Mouse (Mus musculus): ENCODE results near the gene Map4k4. TPM values are rescaled to one million over a fixed set of nuclear protein-coding genes. Genes with fewer than 3 reads are reported as not detected.

Gene Map4k4
- total RNA-seq, 2 experiments from 2014 or later: 93.6 to 114 TPM

DNA sequence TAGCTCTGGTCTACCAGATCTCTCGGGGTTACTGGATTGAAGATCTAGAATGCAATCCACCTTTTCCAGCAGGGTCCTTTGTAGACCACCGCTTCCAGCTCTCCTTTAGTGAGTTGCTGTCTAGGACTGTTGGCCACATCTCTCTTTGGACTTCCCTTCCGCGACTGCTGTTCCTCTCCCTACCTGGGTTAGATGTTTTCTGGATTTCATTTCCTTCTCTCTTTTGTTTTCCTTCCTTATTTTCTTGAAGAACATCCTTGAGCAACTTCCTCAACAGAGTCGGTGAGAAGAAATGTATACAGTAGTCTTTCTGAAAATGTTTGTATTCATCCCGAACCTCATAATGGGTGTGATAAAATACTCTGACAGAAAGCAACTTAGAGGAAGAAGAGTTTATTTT lies 137.1 kb downstream of the Map4k4 start:
- no peak for DNase-seq

DNA sequence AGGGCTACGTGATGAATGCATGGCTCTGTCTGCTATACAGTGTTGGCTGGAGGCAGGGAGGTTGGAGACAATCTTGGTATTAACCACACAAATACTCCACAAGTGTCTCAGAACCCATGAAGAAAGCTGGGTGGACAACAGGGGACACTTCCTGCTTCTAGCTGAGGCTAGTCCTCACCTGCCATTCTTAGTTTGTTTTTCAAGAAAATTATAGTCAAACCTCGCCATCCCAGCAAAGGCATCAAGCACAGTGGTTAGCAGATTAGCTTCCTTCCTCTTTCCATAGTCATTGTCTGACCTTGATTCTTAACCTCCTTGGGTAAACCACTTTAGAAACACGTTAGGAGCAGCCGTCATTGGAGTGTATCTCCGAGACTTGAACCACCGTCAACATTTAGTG lies 145.0 kb downstream of the Map4k4 start:
- DNase-seq: no peak

DNA sequence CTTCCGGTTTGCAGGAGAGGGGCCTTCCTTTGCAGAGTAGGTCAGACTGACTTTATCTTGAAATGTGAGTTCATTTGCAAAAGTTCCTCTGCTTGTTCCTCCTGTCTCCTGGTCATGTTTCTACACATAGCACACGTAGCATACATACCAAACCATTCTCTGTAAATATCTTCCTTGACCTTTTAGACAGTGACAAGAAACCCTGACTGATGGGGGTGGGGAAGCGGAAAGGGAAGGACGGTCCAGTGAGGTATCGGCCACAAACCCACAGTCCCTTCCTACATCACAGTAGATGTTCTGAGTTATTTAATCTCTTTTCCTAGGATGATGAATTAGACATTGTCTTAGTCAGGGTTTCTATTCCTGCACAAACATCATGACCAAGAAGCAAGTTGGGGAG lies 145.9 kb downstream of the Map4k4 start:
- no peak for DNase-seq

DNA sequence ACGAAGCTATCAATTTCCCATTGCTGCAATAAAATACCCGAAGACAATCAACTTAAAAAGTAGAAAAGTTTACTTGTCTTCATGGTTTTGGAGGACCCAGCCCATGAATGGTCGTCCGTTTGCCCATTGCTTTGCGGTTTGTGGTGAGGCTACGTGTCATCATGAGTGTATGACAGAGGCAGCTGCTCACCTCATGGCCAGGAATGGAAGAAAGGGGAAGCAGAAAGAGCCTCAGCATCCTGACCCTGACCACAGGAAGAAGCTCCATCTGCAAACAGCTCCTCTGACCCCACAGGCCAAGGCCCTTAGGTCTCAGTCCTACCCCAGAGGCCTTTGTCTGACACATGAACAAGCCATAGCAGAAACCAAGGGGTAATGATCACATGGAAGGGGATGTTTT lies 150.4 kb downstream of the Map4k4 start:
- no peak for DNase-seq

DNA sequence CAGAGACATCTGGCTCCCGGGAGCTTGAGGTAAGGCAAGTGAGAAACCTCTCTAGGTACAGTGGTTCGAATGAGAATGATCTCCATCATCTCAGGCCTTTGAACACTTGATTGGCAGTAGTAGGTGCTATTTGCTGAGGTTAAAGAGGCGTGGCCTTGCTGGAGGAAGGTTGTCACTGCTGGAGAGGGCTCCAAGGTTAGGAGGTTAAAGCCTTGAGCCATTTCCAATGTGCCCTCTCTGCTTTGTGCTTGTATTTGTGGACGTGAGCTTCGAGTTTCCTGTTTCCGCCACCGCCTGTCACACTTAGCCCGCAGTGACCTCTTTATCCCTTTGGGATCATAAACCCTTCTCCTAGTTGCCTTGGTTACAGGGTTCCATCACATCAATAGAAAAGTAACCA lies 151.4 kb downstream of the Map4k4 start:
- DNase-seq: no peak

DNA sequence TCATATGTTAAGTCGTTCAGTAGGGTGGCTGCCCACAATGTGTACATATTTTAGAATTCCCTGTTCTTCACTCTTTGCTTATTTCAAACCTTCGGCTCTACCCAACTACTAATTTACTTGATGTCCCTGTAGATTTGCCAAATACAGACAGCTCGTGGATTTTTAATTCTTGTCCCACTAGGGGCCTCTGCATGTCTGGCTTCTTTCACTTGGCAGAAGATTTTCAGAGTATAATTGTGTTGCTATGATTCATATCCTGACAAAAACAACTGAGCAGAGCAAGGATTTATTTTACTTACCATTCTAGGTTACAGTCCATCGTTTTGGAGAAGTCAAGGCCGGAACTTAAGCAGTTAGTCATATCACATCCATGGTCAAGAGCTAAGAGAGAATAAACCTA lies 152.4 kb downstream of the Map4k4 start:
- no peak for DNase-seq

DNA sequence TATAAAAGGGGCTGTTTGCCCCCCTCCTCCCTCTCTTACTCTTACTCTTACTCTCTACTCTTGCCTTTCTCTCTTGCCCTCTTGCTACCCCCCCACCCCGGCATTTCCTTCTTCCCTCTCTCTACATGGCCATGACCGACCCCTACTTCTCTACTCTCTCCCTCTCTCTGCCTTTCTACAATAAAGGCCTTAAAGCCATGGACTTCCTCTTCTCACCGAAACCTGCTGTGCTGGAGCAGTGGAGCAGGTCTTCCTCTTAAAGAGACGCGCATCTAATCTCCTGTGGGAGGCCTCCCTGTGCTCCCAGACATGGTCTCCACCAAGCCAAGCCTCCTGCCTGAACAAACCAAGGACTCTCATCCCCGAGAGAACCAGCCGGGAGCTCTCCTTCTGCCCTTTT lies 154.3 kb downstream of the Map4k4 start:
- DNase-seq: no peak

DNA sequence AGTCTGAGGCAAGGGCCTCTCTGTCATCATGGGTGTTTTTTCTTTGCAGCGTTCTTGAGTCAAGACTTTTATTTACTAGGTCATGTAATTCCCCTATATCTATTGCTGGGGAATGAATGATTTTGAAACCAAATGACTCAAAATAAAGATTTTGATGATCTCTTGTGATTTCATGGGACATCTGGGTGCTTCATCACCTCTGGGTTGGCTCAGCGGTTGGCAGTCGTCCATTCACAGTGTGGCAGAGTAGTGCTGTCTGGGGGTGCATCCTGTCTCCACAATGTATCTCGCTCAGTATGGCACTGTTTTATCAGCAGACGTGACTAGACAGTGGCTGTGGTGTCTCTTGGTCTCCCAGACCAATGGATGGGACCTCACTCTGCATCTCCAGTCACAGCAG lies 155.2 kb downstream of the Map4k4 start:
- no peak for DNase-seq

DNA sequence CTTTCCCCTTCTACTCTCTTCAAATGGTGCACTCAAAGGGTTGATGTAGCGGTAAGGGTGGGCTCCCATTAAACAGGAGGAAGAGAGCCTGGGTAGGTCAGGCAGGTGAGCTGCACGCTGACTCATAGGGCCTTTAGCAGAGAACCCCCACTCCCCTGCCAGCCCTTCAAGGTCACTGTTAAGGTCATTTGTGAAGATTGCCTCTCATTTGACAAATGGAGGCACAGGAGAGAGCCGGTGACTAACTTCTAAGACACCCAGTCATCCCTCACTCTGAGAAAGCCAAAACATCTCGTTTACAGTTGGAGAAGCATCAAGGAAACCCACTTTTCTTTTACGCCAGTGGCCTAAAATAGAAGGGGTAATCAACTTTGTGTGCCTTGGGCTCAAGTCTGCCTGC lies 156.6 kb downstream of the Map4k4 start:
- DNase-seq: peak in 1 of 2 experiments; percentile 17

DNA sequence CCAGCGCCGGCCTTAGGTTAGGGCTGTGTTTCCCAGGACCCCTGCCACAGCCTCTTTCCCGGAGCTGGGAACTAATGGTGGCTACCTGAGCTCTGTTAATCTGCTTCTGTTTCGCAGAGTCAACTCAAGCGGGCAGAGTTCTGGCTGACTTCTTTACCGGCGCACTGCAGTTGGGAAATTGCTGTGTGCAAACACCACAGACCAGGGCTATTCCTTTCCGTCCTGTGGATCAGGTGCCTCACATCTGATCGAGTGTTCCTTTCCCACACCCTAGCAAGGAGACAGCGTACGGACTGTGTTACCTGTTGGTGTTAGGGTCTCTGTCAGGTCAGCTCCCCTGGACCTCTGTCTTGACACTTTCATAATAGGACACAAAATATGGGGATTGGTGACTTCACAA lies 157.3 kb downstream of the Map4k4 start:
- no peak for DNase-seq

DNA sequence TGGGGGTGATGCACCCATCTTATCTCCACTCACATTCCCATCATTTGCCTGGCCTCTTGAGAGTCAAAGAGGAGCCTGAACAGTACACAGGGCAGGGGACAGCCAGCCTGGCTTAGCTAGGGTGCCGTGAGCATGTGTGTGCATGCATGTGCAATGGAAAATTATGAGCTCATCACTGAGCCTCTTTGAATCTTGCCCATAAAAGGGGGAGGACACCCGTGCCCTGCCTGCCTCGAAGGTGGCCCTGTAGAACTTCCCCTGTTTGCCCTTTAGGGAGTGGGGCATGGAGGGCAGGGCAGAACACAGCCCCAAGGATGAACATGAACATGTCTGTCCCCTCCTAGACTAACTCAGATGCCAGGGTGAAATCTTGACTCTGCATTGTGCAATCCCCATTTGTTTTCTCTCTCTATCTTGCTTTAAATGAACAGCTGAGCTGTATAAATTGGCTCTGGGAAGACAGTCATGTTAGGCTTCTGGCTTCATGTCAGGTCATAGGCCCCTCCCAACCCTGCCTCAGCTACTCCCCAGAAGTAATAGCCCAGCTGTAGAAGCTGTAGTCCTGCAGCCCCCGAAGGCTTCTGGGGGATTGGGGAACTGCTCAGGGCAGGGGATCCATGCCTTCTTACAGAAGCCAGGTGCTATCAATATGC lies 158.5 kb downstream of the Map4k4 start:
- DNase-seq: no peak

DNA sequence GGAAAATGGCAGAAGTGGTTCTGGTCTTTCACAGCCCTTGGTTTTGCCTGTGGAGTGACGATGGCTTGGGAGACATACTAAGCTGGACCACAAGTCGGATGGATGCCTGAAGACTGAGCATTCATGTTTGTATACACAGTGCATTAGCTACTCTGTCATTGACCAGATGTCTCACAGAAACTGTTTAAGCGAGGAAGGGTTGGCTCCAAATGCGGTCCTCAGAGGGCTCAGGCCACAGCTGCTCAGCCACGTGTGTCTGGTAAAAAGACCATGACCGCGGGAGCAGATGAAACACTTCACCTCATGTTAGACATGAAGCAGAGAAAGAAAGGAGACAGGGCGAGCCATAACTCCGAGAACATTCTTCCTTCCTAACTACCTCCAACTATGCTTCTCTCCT lies 160.6 kb downstream of the Map4k4 start:
- no peak for DNase-seq

DNA sequence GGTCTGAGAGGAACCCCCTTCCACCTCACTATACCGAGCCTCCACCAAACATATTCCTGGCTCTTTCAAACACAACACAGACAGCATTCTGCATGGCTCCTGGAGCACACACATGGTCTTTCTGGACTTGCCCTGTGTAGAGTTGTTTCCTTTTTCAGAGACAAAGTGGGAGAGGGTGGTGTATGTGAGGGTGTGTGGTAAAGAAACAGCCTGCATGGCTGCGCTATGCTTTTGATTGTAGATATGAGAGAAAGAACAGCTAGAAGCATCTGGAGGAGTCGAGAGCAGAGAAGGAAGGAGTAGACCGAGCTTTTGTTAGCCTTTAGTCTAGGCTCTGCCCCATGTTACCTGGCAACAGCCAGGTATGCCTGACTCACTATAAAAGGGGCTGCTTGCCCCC lies 162.7 kb downstream of the Map4k4 start:
- no peak for DNase-seq

DNA sequence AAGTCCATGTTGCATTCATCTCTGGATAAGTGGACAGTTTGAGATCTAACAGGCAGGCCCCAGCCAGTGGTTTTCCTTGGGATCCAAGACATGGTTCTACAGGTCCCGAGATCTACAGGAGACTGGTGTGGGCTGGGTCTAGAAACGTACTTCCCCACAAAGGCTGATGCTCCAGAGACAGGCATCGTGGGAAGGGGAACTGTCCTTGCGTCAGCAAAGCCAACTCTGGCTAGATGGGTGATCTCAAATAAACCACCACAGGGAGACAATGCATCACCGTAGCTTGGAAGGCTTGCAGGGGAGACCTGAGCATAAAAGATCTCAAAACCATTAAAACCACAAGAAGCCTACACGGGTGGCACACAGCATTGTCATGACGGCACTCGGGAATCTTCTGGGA lies 163.8 kb downstream of the Map4k4 start:
- DNase-seq: no peak

DNA sequence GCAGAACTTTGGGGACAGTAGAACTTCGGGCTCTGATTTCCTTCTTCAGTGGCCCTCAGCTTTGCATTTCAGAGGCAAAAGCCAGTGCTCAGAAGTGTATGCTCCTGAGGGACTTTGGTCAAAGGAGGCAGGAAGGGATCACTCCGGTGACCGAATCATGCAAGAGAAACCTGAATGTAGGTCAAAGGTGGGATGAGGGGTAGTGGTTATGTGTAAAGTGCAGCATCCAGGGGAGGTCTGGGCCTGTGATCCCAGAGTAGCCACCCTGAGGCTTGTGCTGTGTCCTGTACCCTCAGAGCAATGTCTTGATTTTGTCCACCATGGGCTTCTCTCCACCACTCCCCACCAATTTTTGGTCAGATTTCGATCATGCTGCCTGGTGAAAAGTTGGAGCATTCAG lies 171.8 kb downstream of the Map4k4 start:
- no peak for DNase-seq

DNA sequence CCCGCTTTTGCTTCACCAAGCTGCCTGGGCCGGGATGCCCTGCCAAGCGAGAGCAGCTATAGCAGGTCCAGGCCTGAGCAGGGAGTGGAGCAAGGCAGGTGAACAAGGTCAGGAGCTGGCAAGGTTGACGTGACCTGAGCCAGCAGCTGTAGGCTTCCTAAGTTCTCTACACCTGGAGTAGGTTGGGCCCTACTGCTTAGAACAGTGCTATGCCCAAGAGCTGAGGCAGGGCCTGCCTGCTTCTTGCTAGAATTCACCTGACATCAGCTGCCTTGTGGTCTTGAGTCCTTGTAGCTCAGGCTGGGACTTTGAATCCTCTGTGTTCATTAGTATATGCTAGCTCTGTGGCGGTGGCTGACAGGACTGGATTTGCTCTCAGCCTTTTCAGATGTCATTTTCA lies 173.1 kb downstream of the Map4k4 start, which contains the start of gene Il1r2:
Il1r2 (plus strand) TSS at position 301 of the 400 bp plus-strand sequence.
- DNase-seq: no peak

Other genes starting within 250 kb of the Map4k4 start
- gene Creg2, start 249.4 kb upstream of the Map4k4 start, total RNA-seq (2021): under 1 TPM; 0.13 to 0.23 TPM
- gene Rfx8, start 179.9 kb upstream of the Map4k4 start, total RNA-seq (2021): under 1 TPM in 1 of 2 experiments, not detected in 1; 0.20 TPM
- not detected for gene Gm3646, start 95.6 kb upstream of the Map4k4 start, total RNA-seq (2021)
- 1 to 10 TPM in 1 of 2 experiments, under 1 TPM in 1; 0.89 to 1.1 TPM for gene Il1r2, start 173.2 kb downstream of the Map4k4 start, total RNA-seq (2021)